Mouse (Mus musculus) left cerebral cortex, adult 8-10 months (tissue): Measurements from ENCODE around the gene Naa30. TPM values are rescaled to one million over a fixed set of nuclear protein-coding genes. Genes with fewer than 3 reads are reported as not detected.
A peak's percentile ranks its signal among the peaks of the same experiment; 100 is the strongest.

Source experiments
- DNase-seq, 2 experiments: peaks; one replicate each; pipeline ENCODE4 v3.0.0; 2022; ENCODE audit warnings: low spot score in 2 of 2
- total RNA-seq, 4 experiments: library from RNA; stranded (reverse); gene quantifications; 2 replicates each; pipeline ENCODE4 v1.2.4; 2022

Naa30 gene
- total RNA-seq, 4 experiments from 2014 or later: 31.6 to 33.8 (median 33.5) TPM

DNA sequence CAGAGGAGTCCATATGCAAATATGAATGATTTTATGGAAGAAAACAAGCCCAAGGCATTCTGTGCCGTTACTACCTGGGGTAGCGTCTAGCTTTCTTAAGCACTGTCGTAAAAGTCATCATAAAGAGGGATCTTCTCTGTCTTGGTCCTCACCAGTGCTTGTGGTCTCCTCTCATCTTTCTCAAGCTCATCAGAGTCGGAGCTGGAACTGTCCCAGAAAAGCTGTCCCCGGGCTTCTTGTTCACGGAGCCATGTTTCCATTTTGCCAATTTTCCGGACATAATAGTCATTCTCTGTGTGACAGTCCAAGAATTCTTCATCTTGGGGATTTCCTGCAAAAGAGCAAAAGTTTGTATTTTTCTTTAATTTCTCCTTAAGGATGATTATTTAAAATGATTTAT is 54.4 kb downstream of the Naa30 start:
- DNase-seq: no peak

GRCm38 (mm10) chr14:49226986-49227385 is 55.0 kb downstream of the Naa30 start:
- DNase-seq: no peak

DNA sequence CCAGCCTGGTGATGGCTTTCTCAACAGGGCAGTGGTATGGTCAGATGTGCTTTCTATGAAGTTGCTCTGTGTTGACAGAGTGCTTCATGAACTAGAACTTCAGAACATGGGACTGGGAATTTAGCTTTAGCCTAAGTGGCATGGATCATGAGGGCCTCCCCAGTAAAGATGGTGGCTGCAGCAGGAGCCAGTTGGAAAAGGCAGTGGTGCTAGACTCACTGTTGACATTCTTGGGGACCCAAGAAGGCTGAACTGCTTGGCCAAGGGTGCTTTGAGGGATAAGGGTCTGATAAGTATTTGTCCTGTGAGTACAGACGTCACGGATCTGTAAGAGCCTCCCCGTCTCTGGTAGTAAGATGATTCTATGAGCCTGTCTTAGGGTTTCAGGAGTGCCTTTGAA is 59.8 kb downstream of the Naa30 start:
- no peak for DNase-seq

- no peak for DNase-seq
Observed at GRCm38 (mm10) chr14:49234788-49235515, 62.9 kb downstream of the Naa30 start.

- DNase-seq: peak; percentile 28 to 40
Observed at GRCm38 (mm10) chr14:49238206-49238605, 66.2 kb downstream of the Naa30 start.

Other genes starting within 250 kb of the Naa30 start
- gene Ap5m1, start 106.1 kb upstream of the Naa30 start, total RNA-seq: 10 to 100 TPM; 19.5 to 22.6 (median 20.4) TPM
- gene Exoc5, start 105.6 kb upstream of the Naa30 start, total RNA-seq: 10 to 100 TPM; 46.8 to 56.0 (median 51.0) TPM
- gene ccdc198, start 73.2 kb downstream of the Naa30 start, total RNA-seq: not detected